10 mouse cellular contexts compared by ENCODE assay signal in genomic region chr4:129987825-129988504, GRCm38 (mm10). TPM values are rescaled to one million over a fixed set of nuclear protein-coding genes. Genes with fewer than 3 reads are reported as not detected.
DNase-seq lines count a peak whose midpoint lies in the region; ATAC-seq and TF ChIP-seq lines count a peak whose summit lies in the region.
"Had no signal": no experiment of that assay in that cellular context is flagged by ENCODE, and none has a peak within 500 bp of the region (broad histone marks: within the 10 kb centered on the region; RNA-seq: fewer than 3 reads in every experiment).

No protein-coding gene starts in this region.

- no peak for TF ChIP-seq CTCF in lung, embryonic 14.5 days (IDR thresholded peaks at IDR 0.05; ENCODE audit: low read depth)

- no peaks in the 10 kb centered on the region for H3K9me3 ChIP-seq in forebrain, embryonic 16.5 days (ENCODE audit: control insufficient read depth, low read length)
- H3K9me3 ChIP-seq in lung, embryonic 14.5 days (ENCODE audit: low read depth, low read length): no peaks in the 10 kb centered on the region
- no peaks in the 10 kb centered on the region for H3K9me3 ChIP-seq in neural tube, embryonic 15.5 days (replicated peaks)

- WGBS in forebrain, embryonic 16.5 days: under 1% methylated on average over 50 of the region's 53 CpGs
- WGBS in lung, embryonic 14.5 days: under 1% methylated on average over 53 of the region's 53 CpGs
- WGBS in neural tube, embryonic 15.5 days: 1% methylated on average over 50 of the region's 53 CpGs

- H3K27ac ChIP-seq in forebrain, embryonic 16.5 days (ENCODE audit: low read length): peak overlapping the region; percentile 32; the same call in 1 of the 2 replicates
- H3K27ac ChIP-seq in lung, embryonic 14.5 days (ENCODE audit: low read depth): no peak overlapping the region
- 0 out of 2 replicates have a peak overlapping the region, but pooled peaks have one; percentile 20 for H3K27ac ChIP-seq in neural tube, embryonic 15.5 days (replicated peaks)

- no peaks in the 10 kb centered on the region for H3K36me3 ChIP-seq in forebrain, embryonic 16.5 days (ENCODE audit: control insufficient read depth, insufficient read depth)
- no peaks in the 10 kb centered on the region; the same call in 1 of the 2 replicates for H3K36me3 ChIP-seq in lung, embryonic 14.5 days (ENCODE audit: insufficient read depth)
- H3K36me3 ChIP-seq in neural tube, embryonic 15.5 days: no peaks in the 10 kb centered on the region
- H3K36me3 ChIP-seq: G1E had no signal

- DNase-seq in heart, adult 11 months: peak; percentile 94
- DNase-seq in heart, postnatal 25 days (ENCODE audit: low spot score): no peak
- peak; percentile 59 for DNase-seq in adrenal gland, adult 8-10 months
- peak; percentile 71 for DNase-seq in induced T-regulatory cell, adult 2 months (ENCODE audit: low read depth)
- peak; percentile 73 for DNase-seq in lung, embryonic 14.5 days
- DNase-seq in frontal cortex, postnatal 25 days (ENCODE audit: low spot score in 2 of 2): no peak

- H3K9ac ChIP-seq in forebrain, embryonic 16.5 days (replicated peaks; ENCODE audit: low read depth, low read length): peak overlapping the region; percentile 68
- peak overlapping the region; percentile 50 for H3K9ac ChIP-seq in lung, embryonic 14.5 days
- H3K9ac ChIP-seq in neural tube, embryonic 15.5 days (replicated peaks): peak overlapping the region; percentile 48

- peaks cover 54% of the 10 kb centered on the region for H3K4me1 ChIP-seq in forebrain, embryonic 16.5 days (replicated peaks; ENCODE audit: control insufficient read depth, insufficient read depth, low read length)
- H3K4me1 ChIP-seq in lung, embryonic 14.5 days (ENCODE audit: insufficient read depth): peaks cover 17% of the 10 kb centered on the region
- peaks cover 55% of the 10 kb centered on the region for H3K4me1 ChIP-seq in neural tube, embryonic 15.5 days

- intact Hi-C loops in heart, postnatal 25 days (cut with DNase I): no loop called here

- H3K4me2 ChIP-seq in forebrain, embryonic 16.5 days (ENCODE audit: low read length): peak overlapping the region; percentile 89
- H3K4me2 ChIP-seq in lung, embryonic 14.5 days: peak overlapping the region; percentile 78
- H3K4me2 ChIP-seq in neural tube, embryonic 15.5 days: peak overlapping the region; percentile 86

- H3K4me3 ChIP-seq in forebrain, embryonic 16.5 days (replicated peaks; ENCODE audit: low read length): peak overlapping the region; percentile 50
- peak overlapping the region; percentile 47 for H3K4me3 ChIP-seq in lung, embryonic 14.5 days (ENCODE audit: low read depth, low read length)
- H3K4me3 ChIP-seq in neural tube, embryonic 15.5 days (replicated peaks): peak overlapping the region; percentile 48

- ATAC-seq in forebrain, embryonic 16.5 days: peak; percentile 9; the same call in 1 of the 2 replicates
- ATAC-seq in lung, embryonic 14.5 days (ENCODE audit: insufficient read depth): peak; percentile 28; the same call in 1 of the 2 replicates
- no peak for ATAC-seq in neural tube, embryonic 15.5 days (ENCODE audit: low FRiP score)

- 0 out of 2 replicates have a peak, but pooled peaks cover 2% of the 10 kb centered on the region for H3K27me3 ChIP-seq in forebrain, embryonic 16.5 days (replicated peaks; ENCODE audit: control insufficient read depth, insufficient read depth, low read length)
- H3K27me3 ChIP-seq in lung, embryonic 14.5 days (ENCODE audit: insufficient read depth, low read length): peaks cover 55% of the 10 kb centered on the region
- H3K27me3 ChIP-seq in neural tube, embryonic 15.5 days (replicated peaks): peaks cover 5% of the 10 kb centered on the region; the same call in 1 of the 2 replicates

RNA-seq across cellular contexts. Expression of gene Adgrb2, which starts 3.3 kb away (rescaled TPM):
- total RNA-seq in heart, postnatal 25 days (2021): 1 to 10 TPM; 2.3 to 2.6 TPM
- total RNA-seq in adrenal gland, adult 8-10 months (2022): 10 to 100 TPM; 26.8 to 55.8 (median 42.2) TPM
- 9.6 and 12.2 TPM in 2 replicates for polyA plus RNA-seq in forebrain, embryonic 16.5 days (2015; fragmentation: Nextera tagmentation; extraction: Ambion mirVana)
- polyA plus RNA-seq in lung, embryonic 14.5 days (2014; fragmentation: Nextera tagmentation; extraction: Ambion mirVana): 2.0 TPM in 2 replicates
- 11.9 and 15.5 TPM in 2 replicates for polyA plus RNA-seq in neural tube, embryonic 15.5 days (2015; fragmentation: Nextera tagmentation; extraction: Ambion mirVana)
- polyA plus RNA-seq: G1E had no signal

RNA-seq across cellular contexts. Expression of gene Spocd1, which starts 58.9 kb away (rescaled TPM):
- total RNA-seq in heart, postnatal 25 days (2021): under 1 TPM in 1 of 2 experiments, not detected in 1; 0.08 TPM
- total RNA-seq in adrenal gland, adult 8-10 months (2022): 1 to 10 TPM; 1.2 to 2.7 (median 2.1) TPM
- polyA plus RNA-seq in forebrain, embryonic 16.5 days (2015; fragmentation: Nextera tagmentation; extraction: Ambion mirVana): not detected in 2 replicates
- 0.05 TPM in 1 of 2 replicates, not detected in the other for polyA plus RNA-seq in lung, embryonic 14.5 days (2014; fragmentation: Nextera tagmentation; extraction: Ambion mirVana)
- 0.06 TPM in 1 of 2 replicates, not detected in the other for polyA plus RNA-seq in neural tube, embryonic 15.5 days (2015; fragmentation: Nextera tagmentation; extraction: Ambion mirVana)
- total RNA-seq: G1E had no signal
- polyA plus RNA-seq: G1E; large intestine, adult 2 months had no signal

RNA-seq across cellular contexts. Expression of gene Col16a1, which starts 59.7 kb away (rescaled TPM):
- total RNA-seq in heart, postnatal 25 days (2021): 1 to 10 TPM; 9.1 to 9.3 TPM
- total RNA-seq in adrenal gland, adult 8-10 months (2022): 10 to 100 TPM in 3 of 4 experiments, 1 to 10 TPM in 1; 10.0 to 31.9 (median 19.9) TPM
- 7.4 and 8.7 TPM in 2 replicates for polyA plus RNA-seq in forebrain, embryonic 16.5 days (2015; fragmentation: Nextera tagmentation; extraction: Ambion mirVana)
- polyA plus RNA-seq in lung, embryonic 14.5 days (2014; fragmentation: Nextera tagmentation; extraction: Ambion mirVana): 55.7 and 59.5 TPM in 2 replicates
- polyA plus RNA-seq in neural tube, embryonic 15.5 days (2015; fragmentation: Nextera tagmentation; extraction: Ambion mirVana): 24.5 and 25.8 TPM in 2 replicates
- total RNA-seq: G1E had no signal
- polyA plus RNA-seq: G1E had no signal

Comparison
In these comparisons a context has a peak if more than half of its experiments do, and no peak if none do; other contexts are left out.
1. DNase-seq: peak in heart, adult 11 months (single experiment), adrenal gland, adult 8-10 months (single experiment), induced T-regulatory cell, adult 2 months (single experiment) and lung, embryonic 14.5 days (single experiment); none in heart, postnatal 25 days (single experiment) and frontal cortex, postnatal 25 days (0 of 2).
2. Peak in every context shown above with its lines, with median percentiles within 50 percentile points of each other: H3K4me2 ChIP-seq, H3K4me3 ChIP-seq and H3K9ac ChIP-seq.